27 mouse cellular contexts compared by ENCODE assay signal in genomic region chr3:145841961-145842710, GRCm38 (mm10).
A peak's percentile ranks its signal among the peaks of the same experiment; 100 is the strongest.
DNase-seq lines count a peak whose midpoint lies in the region; ATAC-seq and TF ChIP-seq lines count a peak whose summit lies in the region.
"Had no signal": no experiment of that assay in that cellular context is flagged by ENCODE, and none has a peak within 500 bp of the region (broad histone marks: within the 10 kb centered on the region; RNA-seq: fewer than 3 reads in every experiment).

No protein-coding gene starts in this region.

- H3K27ac ChIP-seq in forebrain, embryonic 15.5 days (replicated peaks) = no peak overlapping the region
- no peak overlapping the region for H3K27ac ChIP-seq in forebrain, embryonic 10.5 days
- peak overlapping the region; percentile 47; the same call in 1 of the 2 replicates for H3K27ac ChIP-seq in kidney, embryonic 16.5 days (ENCODE audit: low read length)
- no peak overlapping the region for H3K27ac ChIP-seq in forebrain, embryonic 16.5 days (ENCODE audit: low read length)
- H3K27ac ChIP-seq: heart, embryonic 13.5 days; hindbrain, embryonic 10.5 days; hindbrain, embryonic 15.5 days; layer of hippocampus, adult 2 months; left cerebral cortex, adult 2 months; limb, embryonic 12.5 days; liver, embryonic 14.5 days; midbrain, embryonic 10.5 days had no signal

- no peak for TF ChIP-seq POLR2A in brain, embryonic 14.5 days (IDR thresholded peaks at IDR 0.05; ENCODE audit: borderline replicate concordance, extremely low read depth, insufficient read depth, insufficient read length, poor library complexity, severe bottlenecking)

- no peak for TF ChIP-seq CTCF in brain, embryonic 14.5 days (IDR thresholded peaks at IDR 0.05; ENCODE audit: borderline replicate concordance, extremely low read depth, insufficient read depth, insufficient read length)

- H3K4me2 ChIP-seq in forebrain, embryonic 15.5 days (replicated peaks) = no peak overlapping the region
- no peak overlapping the region for H3K4me2 ChIP-seq in kidney, embryonic 16.5 days (replicated peaks; ENCODE audit: low read depth, low read length)
- no peak overlapping the region for H3K4me2 ChIP-seq in forebrain, embryonic 16.5 days (ENCODE audit: low read length)
- H3K4me2 ChIP-seq: heart, embryonic 13.5 days; hindbrain, embryonic 15.5 days; limb, embryonic 12.5 days; lung, embryonic 14.5 days had no signal

- no peak overlapping the region for H3K4me3 ChIP-seq in forebrain, embryonic 15.5 days
- no peak overlapping the region for H3K4me3 ChIP-seq in forebrain, embryonic 10.5 days
- H3K4me3 ChIP-seq in kidney, embryonic 16.5 days (ENCODE audit: low read length) = no peak overlapping the region
- H3K4me3 ChIP-seq in forebrain, embryonic 16.5 days (replicated peaks; ENCODE audit: low read length) = no peak overlapping the region
- H3K4me3 ChIP-seq: heart, embryonic 13.5 days; hindbrain, embryonic 10.5 days; hindbrain, embryonic 15.5 days; layer of hippocampus, adult 2 months; left cerebral cortex, adult 2 months; limb, embryonic 12.5 days; midbrain, embryonic 10.5 days had no signal

- 80% methylated on average over 12 of the region's 12 CpGs for WGBS in forebrain, embryonic 15.5 days
- WGBS in forebrain, embryonic 10.5 days = 92% methylated on average over 12 of the region's 12 CpGs
- whole genome bisulfite sequencing in kidney, embryonic 16.5 days = 45% methylated on average over 12 of the region's 12 CpGs
- 69% methylated on average over 12 of the region's 12 CpGs for WGBS in forebrain, embryonic 16.5 days

- no peak for DNase-seq in forebrain, embryonic 10.5 days (ENCODE audit: extremely low spot score, low spot score)
- no peak for DNase-seq in kidney, postnatal 25 days
- peak; percentile 55 for DNase-seq in brain, embryonic 14.5 days (ENCODE audit: low read depth)
- DNase-seq: adrenal gland, postnatal 25 days; cerebellum, adult 18-20 months; cerebellum, postnatal 10 days; heart, postnatal 10 days; kidney, postnatal 36 days; lung, embryonic 14.5 days; lung, postnatal 14 days; spleen, adult 18-20 months; thymus, postnatal 14 days had no signal

- 0 out of 2 replicates have a peak, but pooled peaks cover 2% of the 10 kb centered on the region for H3K9me3 ChIP-seq in forebrain, embryonic 15.5 days
- H3K9me3 ChIP-seq in forebrain, embryonic 10.5 days = no peaks in the 10 kb centered on the region; the same call in 1 of the 2 replicates
- H3K9me3 ChIP-seq in kidney, embryonic 16.5 days (ENCODE audit: low read length) = no peaks in the 10 kb centered on the region
- 0 out of 2 replicates have a peak, but pooled peaks cover 2% of the 10 kb centered on the region for H3K9me3 ChIP-seq in forebrain, embryonic 16.5 days (ENCODE audit: control insufficient read depth, low read length)
- H3K9me3 ChIP-seq: heart, embryonic 13.5 days; hindbrain, embryonic 10.5 days; hindbrain, embryonic 15.5 days; limb, embryonic 12.5 days; midbrain, embryonic 10.5 days had no signal

- no peak overlapping the region for H3K9ac ChIP-seq in forebrain, embryonic 15.5 days (replicated peaks)
- no peak overlapping the region for H3K9ac ChIP-seq in kidney, embryonic 16.5 days (replicated peaks; ENCODE audit: low read length)
- H3K9ac ChIP-seq in forebrain, embryonic 16.5 days (replicated peaks; ENCODE audit: low read depth, low read length) = no peak overlapping the region
- H3K9ac ChIP-seq: heart, embryonic 13.5 days; hindbrain, embryonic 15.5 days; limb, embryonic 12.5 days; liver, embryonic 14.5 days; lung, embryonic 14.5 days had no signal

- ATAC-seq in forebrain, embryonic 15.5 days (replicated peaks) = peak; percentile 61
- no peak for ATAC-seq in kidney, embryonic 16.5 days (ENCODE audit: low FRiP score, low TSS enrichment)
- ATAC-seq in forebrain, embryonic 16.5 days = peak; percentile 72
- no peak for ATAC-seq in megakaryocyte, adult 5-6 weeks (ENCODE audit: poor library complexity, severe bottlenecking)
- ATAC-seq: CD4-positive, CD25-positive, alpha-beta regulatory T cell, adult 4 months; inflammation-experienced regulatory T-cells, adult 6 months; midbrain, embryonic 16.5 days had no signal

- H3K4me1 ChIP-seq in forebrain, embryonic 15.5 days = no peaks in the 10 kb centered on the region
- H3K4me1 ChIP-seq in forebrain, embryonic 10.5 days = no peaks in the 10 kb centered on the region
- H3K4me1 ChIP-seq in kidney, embryonic 16.5 days (ENCODE audit: insufficient read depth, low read length) = peaks cover 9% of the 10 kb centered on the region
- H3K4me1 ChIP-seq in forebrain, embryonic 16.5 days (replicated peaks; ENCODE audit: control insufficient read depth, insufficient read depth, low read length) = no peaks in the 10 kb centered on the region
- H3K4me1 ChIP-seq: hindbrain, embryonic 15.5 days; midbrain, embryonic 10.5 days had no signal

- no peaks in the 10 kb centered on the region for H3K36me3 ChIP-seq in forebrain, embryonic 15.5 days
- H3K36me3 ChIP-seq in forebrain, embryonic 10.5 days (replicated peaks) = peaks cover 10% of the 10 kb centered on the region; the same call in 1 of the 2 replicates
- H3K36me3 ChIP-seq in kidney, embryonic 16.5 days (ENCODE audit: insufficient read depth, low read length) = 0 out of 2 replicates have a peak, but pooled peaks cover 2% of the 10 kb centered on the region
- no peaks in the 10 kb centered on the region for H3K36me3 ChIP-seq in forebrain, embryonic 16.5 days (ENCODE audit: control insufficient read depth, insufficient read depth)
- H3K36me3 ChIP-seq: hindbrain, embryonic 10.5 days; hindbrain, embryonic 15.5 days; limb, embryonic 12.5 days; midbrain, embryonic 10.5 days had no signal

- no peaks in the 10 kb centered on the region for H3K27me3 ChIP-seq in forebrain, embryonic 15.5 days
- no peaks in the 10 kb centered on the region for H3K27me3 ChIP-seq in forebrain, embryonic 10.5 days (ENCODE audit: poor library complexity, severe bottlenecking)
- H3K27me3 ChIP-seq in kidney, embryonic 16.5 days (ENCODE audit: insufficient read depth, low read length) = no peaks in the 10 kb centered on the region
- H3K27me3 ChIP-seq in forebrain, embryonic 16.5 days (replicated peaks; ENCODE audit: control insufficient read depth, insufficient read depth, low read length) = no peaks in the 10 kb centered on the region
- H3K27me3 ChIP-seq: heart, embryonic 13.5 days; hindbrain, embryonic 15.5 days; limb, embryonic 12.5 days had no signal

Comparison
In these comparisons a context has a peak if more than half of its experiments do, and no peak if none do; other contexts are left out.
1. ATAC-seq: peak in forebrain, embryonic 15.5 days (single experiment) and forebrain, embryonic 16.5 days (single experiment); none in kidney, embryonic 16.5 days (single experiment) and megakaryocyte, adult 5-6 weeks (single experiment).